Mouse (Mus musculus) lung, postnatal 0 days (tissue): ENCODE measurements around the gene Rgs6.

Experiments used
- CTCF ChIP-seq: IDR thresholded peaks from 2 replicates; pipeline ENCODE4 v1.5.1; 2016; ENCODE audit warnings: antibody characterized with exemption, mild to moderate bottlenecking
- EP300 ChIP-seq: IDR thresholded peaks from 2 replicates; pipeline ENCODE4 v1.6.1; 2016; ENCODE audit warnings: antibody characterized with exemption, mild to moderate bottlenecking, control low read depth

GRCm38 (mm10) chr12:83047710-83048109 lies 459.6 kb downstream of the Rgs6 start:
- TF ChIP-seq CTCF (no peak), EP300 (no peak)
